Mouse (Mus musculus) midbrain, embryonic 16.5 days (tissue): ENCODE data around the gene Slc6a19. TPM values are rescaled to one million over a fixed set of nuclear protein-coding genes. Genes with fewer than 3 reads are reported as not detected.
"Not testable (repeated sequence)": the region's sequence is repeated elsewhere in the genome, so short reads cannot be mapped to it uniquely, and the experiment has no call there.

Experiments used
- ATAC-seq: fragments of 200-750 bp; cut with Nextera tagmentation; 2 replicates; pipeline ENCODE4 v1.8.0; 2017; ENCODE audit warnings: moderate TSS enrichment
- H3K27ac ChIP-seq: fragments of 300-500 bp; sonication (generic); 2 replicates; pipeline ENCODE4 v1.5.1; 2014; ENCODE audit warnings: mild to moderate bottlenecking, low read length, mixed read lengths
- H3K27me3 ChIP-seq: fragments of 300-500 bp; sonication (generic); 2 replicates; pipeline ENCODE4 v1.6.1; 2014; ENCODE audit warnings: low read depth, low read length, mixed read lengths; ENCODE audit not compliant: control insufficient read depth, insufficient read depth
- H3K36me3 ChIP-seq: fragments of 300-500 bp; sonication (generic); 2 replicates; pipeline ENCODE4 v1.6.1; 2014; ENCODE audit warnings: mild to moderate bottlenecking, low read length, moderate library complexity, mixed read lengths; ENCODE audit not compliant: control insufficient read depth, insufficient read depth
- H3K4me1 ChIP-seq: fragments of 300-500 bp; sonication (generic); 2 replicates; pipeline ENCODE4 v1.6.1; 2014; ENCODE audit warnings: mild to moderate bottlenecking, low read length, mixed read lengths; ENCODE audit not compliant: control insufficient read depth, insufficient read depth
- H3K4me2 ChIP-seq: fragments of 300-500 bp; sonication (generic); 2 replicates; pipeline ENCODE4 v1.6.1; 2014; ENCODE audit warnings: mild to moderate bottlenecking, low read length, mixed read lengths
- H3K4me3 ChIP-seq: fragments of 300-500 bp; sonication (generic); 2 replicates; pipeline ENCODE4 v1.5.1; 2014; ENCODE audit warnings: low read depth, mild to moderate bottlenecking, low read length, moderate library complexity, mixed read lengths
- H3K9ac ChIP-seq: fragments of 300-500 bp; sonication (generic); 2 replicates; pipeline ENCODE4 v1.6.1; 2014; ENCODE audit warnings: low read depth, low read length, mixed read lengths
- H3K9me3 ChIP-seq: fragments of 300-500 bp; sonication (generic); replicated peaks from 2 replicates; pipeline ENCODE4 v1.6.1; 2014; ENCODE audit warnings: mild to moderate bottlenecking, low read length, mixed read lengths; ENCODE audit not compliant: control insufficient read depth, poor library complexity, severe bottlenecking
- WGBS: fragments of 180-500 bp; shearing (Covaris S2); extraction: QIAGEN DNeasy Blood & Tissue Kit; methylation state at CpG from one replicate; pipeline ENCODE4 v1.1.7; 2014; 5-methylcytosine and 5-hydroxymethylcytosine counted together
- polyA plus RNA-seq: library from polyadenylated mRNA; unstranded; fragments of >200 nt; fragmentation: Nextera tagmentation; extraction: Ambion mirVana; gene quantifications from 2 replicates; pipeline ENCODE4 v1.2.1, GENCODE M21; 2015

Gene Slc6a19
- polyA plus RNA-seq, result 0.11 and 0.30 TPM in 2 replicates

DNA sequence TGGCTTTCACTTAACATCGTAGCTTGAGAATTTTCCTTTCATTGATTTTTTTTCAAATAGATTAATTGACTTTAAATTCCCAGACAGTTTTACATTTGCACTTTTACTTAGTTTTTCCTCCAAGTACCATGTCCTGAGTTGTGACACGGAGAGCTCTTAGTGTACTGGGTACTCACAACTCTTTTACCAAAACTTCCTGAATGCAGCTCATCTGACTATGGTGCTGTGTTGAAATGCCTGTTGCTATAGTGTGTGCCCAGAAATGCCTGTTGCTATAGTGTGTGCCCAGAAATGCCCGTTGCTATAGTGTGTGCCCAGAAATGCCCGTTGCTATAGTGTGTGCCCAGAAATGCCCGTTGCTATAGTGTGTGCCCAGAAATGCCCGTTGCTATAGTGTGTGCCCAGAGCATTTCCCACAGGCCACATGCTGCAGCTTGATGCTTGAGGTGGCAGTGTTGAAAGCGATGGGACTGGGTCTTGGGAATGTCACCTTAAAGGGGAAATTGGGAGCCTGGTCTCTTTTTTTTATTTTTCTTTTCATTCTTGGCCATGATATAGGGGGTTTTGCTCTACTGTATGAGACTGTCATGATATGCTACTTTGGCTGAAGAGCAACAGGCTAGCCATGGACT, at the start of gene Slc6a19:
Gene Slc6a19, minus strand, starts transcription at position 172 of the 632 bp plus-strand sequence.
- Histone ChIP-seq H3K4me1 (no peaks in the 10 kb centered on the region), H3K27me3 (no peaks in the 10 kb centered on the region), H3K9ac (no peak within 1 kb of the TSS), H3K4me3 (no peak within 1 kb of the TSS), H3K27ac (no peak within 1 kb of the TSS), H3K4me2 (no peak within 1 kb of the TSS), H3K9me3 (no peaks in the 10 kb centered on the region; the same call in 1 of the 2 replicates), H3K36me3 (no peaks in the 10 kb centered on the region)
- ATAC-seq, result no peak
- 68% methylated on average over 7 of the region's 7 CpGs for WGBS

DNA sequence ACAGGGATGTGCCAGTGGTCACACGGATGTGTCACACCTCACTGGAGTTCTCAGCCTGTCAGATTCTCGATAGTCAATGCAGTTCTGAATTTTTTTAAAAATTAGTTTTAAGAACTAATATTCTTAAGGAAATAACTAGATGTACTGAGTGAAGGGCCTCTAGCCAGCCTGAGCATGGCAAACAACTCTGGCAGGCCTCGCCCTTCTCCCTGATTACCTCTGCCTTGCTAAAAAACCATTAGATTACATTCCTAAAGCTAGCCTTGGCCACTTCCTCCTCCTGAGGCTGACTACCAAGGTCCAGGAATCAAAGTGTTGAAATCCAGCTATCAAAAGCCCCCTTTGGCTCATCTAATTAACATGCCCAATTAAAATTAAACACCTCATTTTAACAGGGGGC, 46.6 kb upstream of the Slc6a19 start:
- Histone ChIP-seq H3K4me3 (no peak overlapping the region), H3K27ac (no peak overlapping the region), H3K9ac (no peak overlapping the region), H3K4me1 (0 out of 2 replicates have a peak, but pooled peaks cover 3% of the 10 kb centered on the region), H3K36me3 (no peaks in the 10 kb centered on the region), H3K4me2 (no peak overlapping the region), H3K27me3 (no peaks in the 10 kb centered on the region), H3K9me3 (no peaks in the 10 kb centered on the region)
- ATAC-seq, result no peak
- WGBS, result 94% methylated on average over 3 of the region's 3 CpGs

DNA sequence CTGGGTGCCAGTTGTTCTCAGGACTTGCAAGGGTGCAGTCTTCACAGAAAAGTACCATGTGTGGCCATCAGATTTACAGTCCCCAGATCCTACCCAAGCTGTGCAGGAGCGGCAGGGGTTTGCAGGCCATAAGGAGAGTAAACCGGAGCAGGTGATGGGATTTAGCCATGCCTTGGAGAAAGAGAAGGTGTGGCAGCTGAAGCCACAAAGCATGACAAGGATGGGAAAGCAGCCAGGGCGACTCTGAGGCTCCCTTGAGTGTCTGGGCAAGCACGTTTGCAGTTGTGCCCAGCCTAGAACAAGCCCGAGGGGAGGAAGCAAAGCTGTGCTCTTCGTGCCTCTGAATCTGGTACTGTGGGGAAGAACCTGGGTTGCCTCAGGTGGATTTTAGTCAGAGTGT, 45.8 kb upstream of the Slc6a19 start:
- 54% methylated on average over 6 of the region's 6 CpGs for WGBS
- Histone ChIP-seq H3K27ac (no peak overlapping the region), H3K9ac (no peak overlapping the region), H3K4me1 (0 out of 2 replicates have a peak, but pooled peaks cover 3% of the 10 kb centered on the region), H3K4me2 (no peak overlapping the region), H3K27me3 (no peaks in the 10 kb centered on the region), H3K9me3 (no peaks in the 10 kb centered on the region), H3K36me3 (no peaks in the 10 kb centered on the region), H3K4me3 (no peak overlapping the region)
- no peak for ATAC-seq

GRCm38 (mm10) chr13:73748663-73749440, 44.2 kb upstream of the Slc6a19 start:
- H3K4me1 ChIP-seq, result 0 out of 2 replicates have a peak, but pooled peaks cover 3% of the 10 kb centered on the region
- H3K9ac ChIP-seq, result no peak overlapping the region
- no peaks in the 10 kb centered on the region for H3K9me3 ChIP-seq
- no peak overlapping the region for H3K4me2 ChIP-seq
- no peaks in the 10 kb centered on the region for H3K27me3 ChIP-seq
- 31% methylated on average over 15 of the region's 15 CpGs for WGBS
- H3K36me3 ChIP-seq, result no peaks in the 10 kb centered on the region
- ATAC-seq, result no peak
- H3K4me3 ChIP-seq, result no peak overlapping the region
- no peak overlapping the region; the same call in 1 of the 2 replicates for H3K27ac ChIP-seq

- no peaks in the 10 kb centered on the region for H3K36me3 ChIP-seq
- no peaks in the 10 kb centered on the region for H3K27me3 ChIP-seq
- 77% methylated on average over 3 of the region's 3 CpGs for WGBS
- no peak overlapping the region for H3K4me3 ChIP-seq
- H3K4me1 ChIP-seq, result peaks cover 6% of the 10 kb centered on the region; the same call in 1 of the 2 replicates
- H3K27ac ChIP-seq, result no peak overlapping the region
- H3K9me3 ChIP-seq, result no peaks in the 10 kb centered on the region
- no peak overlapping the region for H3K9ac ChIP-seq
- no peak overlapping the region for H3K4me2 ChIP-seq
- no peak for ATAC-seq
Measured at GRCm38 (mm10) chr13:73743662-73744061, 39.0 kb upstream of the Slc6a19 start.

DNA sequence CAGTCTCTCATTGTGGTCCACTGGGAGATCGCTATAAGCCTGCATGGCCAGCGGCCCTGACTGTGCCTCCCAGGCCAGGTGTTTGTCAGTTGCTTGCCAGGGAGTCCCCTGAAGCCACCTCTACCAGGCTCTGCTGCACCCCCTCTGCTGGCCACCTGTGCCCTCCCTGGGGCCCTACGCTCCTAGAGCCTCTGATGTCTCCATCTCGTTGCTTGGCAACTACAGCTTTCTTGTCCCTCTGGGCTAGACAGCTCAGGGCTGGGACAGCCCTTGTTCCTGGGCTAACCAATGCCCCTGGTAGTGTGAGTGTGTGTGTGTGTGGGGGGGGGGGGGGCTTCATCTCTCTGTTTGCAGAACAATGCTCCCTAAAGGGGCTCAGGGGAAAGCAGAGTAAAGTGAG, 38.3 kb upstream of the Slc6a19 start:
- Histone ChIP-seq H3K27ac (no peak overlapping the region), H3K9ac (no peak overlapping the region), H3K27me3 (no peaks in the 10 kb centered on the region), H3K4me3 (no peak overlapping the region), H3K4me2 (no peak overlapping the region), H3K36me3 (no peaks in the 10 kb centered on the region), H3K4me1 (peaks cover 6% of the 10 kb centered on the region; the same call in 1 of the 2 replicates), H3K9me3 (no peaks in the 10 kb centered on the region)
- 37% methylated on average over 4 of the region's 4 CpGs for WGBS
- peak; percentile 76 for ATAC-seq

- H3K9ac ChIP-seq, H3K27ac ChIP-seq, H3K36me3 ChIP-seq, H3K4me2 ChIP-seq, H3K9me3 ChIP-seq, H3K27me3 ChIP-seq, H3K4me3 ChIP-seq, H3K4me1 ChIP-seq, ATAC-seq: not testable (repeated sequence)
- WGBS, result 53% methylated on average over 2 of the region's 2 CpGs
Measured at GRCm38 (mm10) chr13:73740399-73740944, 35.8 kb upstream of the Slc6a19 start.

DNA sequence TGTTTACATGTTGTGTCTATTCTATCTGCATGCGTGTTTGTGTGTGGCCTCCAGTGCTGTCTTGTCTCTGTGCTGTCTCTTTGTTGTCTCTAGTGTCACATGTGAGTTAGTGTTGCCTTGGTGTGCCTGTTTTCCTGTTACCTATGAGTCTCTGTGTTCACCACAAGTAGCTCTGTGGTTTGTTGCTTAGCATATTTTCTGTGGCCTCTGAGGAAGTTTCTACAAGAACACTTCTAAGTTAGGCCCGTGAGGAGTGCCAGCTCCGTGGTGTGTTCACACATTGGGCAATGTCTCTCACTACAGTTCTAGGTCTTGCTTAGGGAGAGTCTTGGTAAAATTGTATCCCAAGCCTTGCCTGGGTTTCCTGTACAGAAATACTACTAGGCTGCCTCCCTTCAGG, 32.3 kb upstream of the Slc6a19 start:
- peaks cover 3% of the 10 kb centered on the region; the same call in 1 of the 2 replicates for H3K4me1 ChIP-seq
- 92% methylated on average over 3 of the region's 3 CpGs for WGBS
- no peak overlapping the region for H3K4me2 ChIP-seq
- no peak overlapping the region for H3K27ac ChIP-seq
- no peaks in the 10 kb centered on the region for H3K36me3 ChIP-seq
- H3K9ac ChIP-seq, result no peak overlapping the region
- H3K9me3 ChIP-seq, result no peaks in the 10 kb centered on the region
- no peak for ATAC-seq
- peaks cover 4% of the 10 kb centered on the region; the same call in 1 of the 2 replicates for H3K27me3 ChIP-seq
- no peak overlapping the region for H3K4me3 ChIP-seq

GRCm38 (mm10) chr13:73735928-73736327, 31.3 kb upstream of the Slc6a19 start:
- Histone ChIP-seq H3K9ac (no peak overlapping the region), H3K4me2 (no peak overlapping the region), H3K4me1 (peaks cover 3% of the 10 kb centered on the region; the same call in 1 of the 2 replicates), H3K9me3 (no peaks in the 10 kb centered on the region), H3K27me3 (peaks cover 5% of the 10 kb centered on the region; the same call in 1 of the 2 replicates), H3K36me3 (no peaks in the 10 kb centered on the region), H3K4me3 (no peak overlapping the region), H3K27ac (no peak overlapping the region)
- WGBS, result 76% methylated on average over 2 of the region's 2 CpGs
- ATAC-seq, result no peak
